Mouse (Mus musculus) neural tube, embryonic 14.5 days (tissue): ENCODE results near the gene Asap2. TPM values are rescaled to one million over a fixed set of nuclear protein-coding genes. Genes with fewer than 3 reads are reported as not detected.

Experiments used
- ATAC-seq: fragments of 200-750 bp; cut with Nextera tagmentation; 2 replicates; pipeline ENCODE4 v1.8.0; 2017; ENCODE audit warnings: low read depth, mild to moderate bottlenecking, moderate TSS enrichment, moderate library complexity
- H3K27ac ChIP-seq: fragments of 300-500 bp; sonication (generic); 2 replicates; pipeline ENCODE4 v1.5.1; 2014; ENCODE audit warnings: low read depth, mild to moderate bottlenecking, control low read depth, low read length, moderate library complexity, mixed read lengths
- H3K27me3 ChIP-seq: fragments of 300-500 bp; sonication (generic); 2 replicates; pipeline ENCODE4 v1.6.1; 2014; ENCODE audit warnings: low read length; ENCODE audit not compliant: control insufficient read depth, insufficient read depth
- H3K36me3 ChIP-seq: fragments of 300-500 bp; sonication (generic); 2 replicates; pipeline ENCODE4 v1.6.1; 2014; ENCODE audit warnings: low read length, mixed read lengths; ENCODE audit not compliant: control insufficient read depth, insufficient read depth
- H3K4me1 ChIP-seq: fragments of 300-500 bp; sonication (generic); 2 replicates; pipeline ENCODE4 v1.6.1; 2014; ENCODE audit warnings: low read length; ENCODE audit not compliant: control insufficient read depth, insufficient read depth
- H3K4me2 ChIP-seq: fragments of 300-500 bp; sonication (generic); 2 replicates; pipeline ENCODE4 v1.6.1; 2014; ENCODE audit warnings: mild to moderate bottlenecking, low read depth, low read length, control low read depth
- H3K4me3 ChIP-seq: fragments of 300-500 bp; sonication (generic); 2 replicates; pipeline ENCODE4 v1.5.1; 2014; ENCODE audit warnings: low read depth, low read length, control low read depth, mixed read lengths
- H3K9ac ChIP-seq: fragments of 300-500 bp; sonication (generic); replicated peaks from 2 replicates; pipeline ENCODE4 v1.6.1; 2014; ENCODE audit warnings: low read depth, mild to moderate bottlenecking, control low read depth, low read length, mixed read lengths
- H3K9me3 ChIP-seq: fragments of 300-500 bp; sonication (generic); 2 replicates; pipeline ENCODE4 v1.6.1; 2016; ENCODE audit warnings: low read length; ENCODE audit not compliant: control insufficient read depth
- WGBS: fragments of 180-500 bp; shearing (Covaris S2); extraction: QIAGEN DNeasy Blood & Tissue Kit; methylation state at CpG from one replicate; pipeline ENCODE4 v1.1.7; 2014; 5-methylcytosine and 5-hydroxymethylcytosine counted together
- polyA plus RNA-seq: library from polyadenylated mRNA; unstranded; fragments of >200 nt; fragmentation: Nextera tagmentation; extraction: Ambion mirVana; gene quantifications from 2 replicates; pipeline ENCODE4 v1.2.1, GENCODE M21; 2014

Asap2 gene
- polyA plus RNA-seq, 1 experiment from 2014 or later, result 19.7 TPM

- ATAC-seq, result peak; percentile 19; the same call in 1 of the 2 replicates
- Histone ChIP-seq H3K9me3 (no peaks in the 10 kb centered on the region), H3K27ac (no peak overlapping the region), H3K4me2 (no peak overlapping the region), H3K4me1 (no peaks in the 10 kb centered on the region), H3K4me3 (no peak overlapping the region), H3K27me3 (no peaks in the 10 kb centered on the region), H3K36me3 (peaks cover 14% of the 10 kb centered on the region), H3K9ac (no peak overlapping the region)
- WGBS, result 46% methylated on average over 6 of the region's 6 CpGs
Observed at GRCm38 (mm10) chr12:21227076-21227980, 237.1 kb downstream of the Asap2 start.

DNA sequence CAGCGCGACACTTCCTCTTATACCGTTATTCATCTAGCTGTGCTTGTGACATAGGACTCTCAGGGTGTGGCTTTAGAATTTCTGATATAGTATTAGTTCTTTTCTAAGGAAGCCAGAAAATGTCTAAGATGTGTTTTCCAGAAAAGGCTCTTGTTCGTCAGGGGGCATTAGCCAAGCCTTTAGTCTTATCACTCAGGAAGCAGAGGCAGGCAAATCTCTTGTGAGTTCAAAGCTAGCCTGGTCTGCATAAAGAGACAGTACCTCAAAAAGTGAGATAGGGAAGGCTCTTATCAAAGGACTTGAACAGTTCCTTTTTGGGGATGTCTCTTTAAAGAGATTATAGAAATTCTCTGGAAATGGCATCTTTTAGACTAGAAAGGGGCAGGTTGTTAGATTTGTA is 238.4 kb downstream of the Asap2 start:
- peaks cover 14% of the 10 kb centered on the region for H3K36me3 ChIP-seq
- no peak overlapping the region for H3K4me2 ChIP-seq
- H3K27me3 ChIP-seq, result no peaks in the 10 kb centered on the region
- no peak for ATAC-seq
- no peaks in the 10 kb centered on the region for H3K4me1 ChIP-seq
- no peak overlapping the region for H3K27ac ChIP-seq
- 93% methylated on average over 4 of the region's 4 CpGs for WGBS
- H3K9me3 ChIP-seq, result no peaks in the 10 kb centered on the region
- H3K4me3 ChIP-seq, result no peak overlapping the region
- H3K9ac ChIP-seq, result no peak overlapping the region

DNA sequence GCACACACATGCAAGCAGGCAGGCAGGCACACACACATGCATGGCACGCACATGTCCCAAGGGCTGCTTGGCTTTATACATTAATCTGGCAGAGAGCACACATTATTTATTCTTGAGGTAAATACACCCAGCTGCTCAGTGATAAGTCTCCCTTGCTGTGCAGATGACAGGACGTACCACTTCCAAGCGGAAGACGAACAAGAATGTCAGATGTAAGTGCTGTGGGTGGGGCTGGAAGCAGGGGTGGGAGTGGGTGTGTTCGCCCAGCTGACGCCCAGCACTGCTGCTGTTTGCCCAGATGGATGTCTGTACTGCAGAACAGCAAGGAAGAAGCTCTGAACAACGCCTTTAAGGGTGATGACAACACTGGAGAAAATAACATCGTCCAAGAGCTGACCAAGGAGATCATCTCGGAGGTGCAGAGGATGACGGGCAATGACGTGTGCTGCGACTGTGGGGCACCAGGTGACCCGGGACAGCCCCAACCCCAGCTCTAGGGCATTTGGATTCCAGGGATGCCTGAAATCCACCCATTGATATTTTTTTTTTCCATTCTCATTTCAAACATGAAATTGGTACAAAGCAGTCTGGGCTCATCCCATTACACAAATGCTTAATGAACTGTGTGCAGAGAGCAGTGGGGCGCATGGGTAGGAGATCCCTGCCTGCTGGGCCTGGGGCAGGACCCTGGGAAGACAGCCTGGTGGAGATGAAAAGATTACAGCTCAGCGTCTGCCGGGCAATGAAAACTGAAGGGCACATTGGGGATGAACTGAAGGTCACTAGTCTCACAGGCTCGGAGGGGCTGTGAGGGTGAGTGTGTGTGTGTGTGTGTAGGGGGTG is 239.0 kb downstream of the Asap2 start:
- Histone ChIP-seq H3K36me3 (peaks cover 14% of the 10 kb centered on the region), H3K9me3 (no peaks in the 10 kb centered on the region), H3K27me3 (no peaks in the 10 kb centered on the region), H3K4me1 (no peaks in the 10 kb centered on the region), H3K9ac (no peak overlapping the region), H3K4me2 (no peak overlapping the region), H3K27ac (peak overlapping the region; percentile 28; the same call in 1 of the 2 replicates), H3K4me3 (no peak overlapping the region)
- peak; percentile 47; the same call in 1 of the 2 replicates for ATAC-seq
- 68% methylated on average over 17 of the region's 17 CpGs for WGBS

DNA sequence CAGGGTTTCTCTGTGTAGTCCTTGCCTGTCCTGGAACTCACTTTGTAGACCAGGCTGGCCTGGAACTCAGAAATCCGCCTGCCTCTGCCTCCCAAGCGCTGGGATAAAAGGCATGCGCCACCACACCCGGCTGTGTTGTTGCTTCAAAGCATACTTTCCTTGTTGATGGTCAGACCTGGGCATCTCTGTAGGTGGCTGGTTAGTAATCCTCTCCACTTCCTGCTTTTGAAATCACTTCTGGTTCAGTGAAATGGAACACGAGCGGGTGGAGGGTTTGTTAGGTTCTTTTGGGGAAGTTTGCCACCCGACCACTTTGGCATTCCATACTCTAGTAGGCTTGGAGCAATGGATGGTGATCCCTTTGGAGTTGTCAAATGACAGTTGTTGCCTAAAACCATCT is 243.5 kb downstream of the Asap2 start:
- ATAC-seq, result no peak
- no peak overlapping the region for H3K27ac ChIP-seq
- no peaks in the 10 kb centered on the region for H3K4me1 ChIP-seq
- H3K9ac ChIP-seq, result no peak overlapping the region
- no peak overlapping the region for H3K4me2 ChIP-seq
- no peak overlapping the region for H3K4me3 ChIP-seq
- WGBS, result 91% methylated on average over 7 of the region's 7 CpGs
- H3K36me3 ChIP-seq, result peaks cover 19% of the 10 kb centered on the region
- no peaks in the 10 kb centered on the region for H3K27me3 ChIP-seq
- no peaks in the 10 kb centered on the region for H3K9me3 ChIP-seq

DNA sequence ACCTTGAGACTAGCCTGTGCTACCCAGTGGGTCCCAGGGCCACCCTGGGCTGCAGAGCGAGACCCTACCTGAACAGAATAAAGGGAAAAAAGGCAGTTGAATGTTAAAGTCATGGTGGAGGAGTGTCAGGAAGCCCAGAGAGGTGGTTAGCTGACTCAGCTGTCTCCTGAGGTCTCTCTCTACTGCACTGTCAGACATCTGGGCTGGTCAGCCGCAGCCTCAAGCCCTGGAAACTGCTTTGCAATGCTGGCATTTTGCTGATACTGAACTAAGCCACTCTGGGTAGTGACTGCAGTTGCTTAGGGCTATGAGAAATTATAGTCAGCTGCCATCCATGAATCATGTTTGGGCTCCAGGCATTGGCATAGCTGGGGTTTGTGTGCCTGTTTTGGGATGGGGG is 244.3 kb downstream of the Asap2 start:
- Histone ChIP-seq H3K27me3 (no peaks in the 10 kb centered on the region), H3K27ac (no peak overlapping the region), H3K9ac (no peak overlapping the region), H3K4me3 (no peak overlapping the region), H3K4me2 (no peak overlapping the region), H3K4me1 (no peaks in the 10 kb centered on the region), H3K36me3 (peaks cover 19% of the 10 kb centered on the region), H3K9me3 (no peaks in the 10 kb centered on the region)
- 86% methylated on average over 2 of the region's 2 CpGs for WGBS
- ATAC-seq, result no peak

DNA sequence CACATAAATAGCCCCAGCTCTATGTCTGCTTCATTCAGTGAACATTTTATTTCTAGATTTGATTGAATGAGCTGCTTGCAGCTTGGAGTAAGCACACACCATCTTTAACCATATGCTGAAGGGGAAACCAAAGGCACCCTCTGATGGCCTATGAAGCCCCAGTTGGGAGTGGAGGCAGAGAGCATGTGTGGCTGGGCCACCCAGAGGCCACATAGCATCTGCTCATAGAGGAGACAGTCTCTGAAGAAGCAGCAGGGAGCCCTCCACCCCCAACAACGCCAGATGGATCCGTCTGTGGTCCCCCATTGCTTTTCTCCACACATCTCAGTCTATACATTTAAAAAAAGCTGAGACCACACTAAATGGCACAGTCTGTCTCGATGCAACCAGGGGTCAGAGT is 251.7 kb downstream of the Asap2 start:
- 34% methylated on average over 3 of the region's 3 CpGs for WGBS
- Histone ChIP-seq H3K27ac (peak overlapping the region; percentile 49; the same call in 1 of the 2 replicates), H3K27me3 (no peaks in the 10 kb centered on the region), H3K9me3 (no peaks in the 10 kb centered on the region), H3K9ac (no peak overlapping the region), H3K4me2 (no peak overlapping the region), H3K4me3 (no peak overlapping the region), H3K36me3 (peaks cover 23% of the 10 kb centered on the region), H3K4me1 (no peaks in the 10 kb centered on the region)
- peak; percentile 71; the same call in 1 of the 2 replicates for ATAC-seq

- no peak for ATAC-seq
- H3K9me3 ChIP-seq, result no peaks in the 10 kb centered on the region
- H3K27me3 ChIP-seq, result no peaks in the 10 kb centered on the region
- H3K9ac ChIP-seq, result no peak overlapping the region
- H3K4me1 ChIP-seq, result no peaks in the 10 kb centered on the region
- no peak overlapping the region for H3K4me3 ChIP-seq
- peaks cover 31% of the 10 kb centered on the region for H3K36me3 ChIP-seq
- no peak overlapping the region for H3K27ac ChIP-seq
- 93% methylated on average over 11 of the region's 11 CpGs for WGBS
- no peak overlapping the region for H3K4me2 ChIP-seq
Observed at GRCm38 (mm10) chr12:21244375-21244960, 254.2 kb downstream of the Asap2 start.

DNA sequence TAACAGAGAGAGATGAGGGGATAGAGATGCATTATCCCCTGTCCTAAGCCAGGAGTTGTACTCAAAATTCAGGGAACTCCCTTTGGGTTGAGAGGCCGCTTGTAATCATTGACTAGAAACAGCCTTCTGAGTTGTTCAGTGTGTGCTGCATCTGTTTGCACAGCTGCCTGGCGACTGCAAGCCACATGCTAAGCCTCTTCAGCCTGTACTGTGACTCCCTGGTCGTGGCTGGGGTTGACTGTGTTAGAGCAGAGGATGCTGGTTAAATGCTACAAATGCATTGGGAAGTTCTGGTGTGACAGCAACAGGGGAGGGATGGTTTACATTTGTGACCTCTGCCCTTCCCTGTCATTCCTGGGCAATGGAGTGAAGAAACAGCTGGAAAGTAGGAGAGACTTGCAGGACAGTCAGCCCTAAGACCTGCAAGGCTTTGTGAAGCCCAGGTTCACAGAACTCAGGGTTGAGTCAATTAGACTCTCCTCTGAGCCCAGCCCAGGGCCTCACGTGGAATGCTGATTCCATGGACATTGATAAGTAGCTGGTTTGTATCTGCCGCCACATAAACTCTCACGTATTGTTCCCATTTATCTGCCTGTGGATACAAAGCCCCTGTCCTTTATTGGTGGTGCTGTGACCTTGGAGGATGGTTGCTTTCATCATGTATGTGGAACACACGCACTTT is 257.6 kb downstream of the Asap2 start:
- Histone ChIP-seq H3K9ac (no peak overlapping the region), H3K4me1 (no peaks in the 10 kb centered on the region), H3K4me3 (no peak overlapping the region), H3K9me3 (no peaks in the 10 kb centered on the region), H3K4me2 (no peak overlapping the region), H3K27me3 (no peaks in the 10 kb centered on the region), H3K36me3 (peaks cover 48% of the 10 kb centered on the region), H3K27ac (no peak overlapping the region)
- ATAC-seq, result no peak
- 78% methylated on average over 7 of the region's 7 CpGs for WGBS
